Mouse (Mus musculus): Measurements from ENCODE around the gene Wdr38. TPM values are rescaled to one million over a fixed set of nuclear protein-coding genes. Genes with fewer than 3 reads are reported as not detected.

Wdr38 gene
- polyA plus RNA-seq, 1 experiment from 2014 or later = 0.89 TPM

GRCm38 (mm10) chr2:38999910-39000586 lies 2.8 kb downstream of the Wdr38 start:
- Histone ChIP-seq H3K4me1 (peaks cover 60% of the 10 kb centered on the region), H3K27ac (peak overlapping the region; percentile 63), H3K4me2 (no peak overlapping the region), H3K36me3 (peaks cover 49% of the 10 kb centered on the region), H3K9me3 (replicated peaks) (no peaks in the 10 kb centered on the region), H3K4me3 (no peak overlapping the region), H3K27me3 (replicated peaks) (no peaks in the 10 kb centered on the region; the same call in 1 of the 2 replicates), H3K9ac (no peak overlapping the region)
- WGBS (ENCODE audit: insufficient replicate concordance) = 58% methylated on average over 8 of the region's 8 CpGs
- no peak for ATAC-seq

GRCm38 (mm10) chr2:39000587-39000919 lies 3.3 kb downstream of the Wdr38 start:
- whole genome bisulfite sequencing (ENCODE audit: insufficient replicate concordance) = 74% methylated on average over 4 of the region's 4 CpGs

GRCm38 (mm10) chr2:39001866-39002265 lies 4.6 kb downstream of the Wdr38 start:
- Histone ChIP-seq H3K4me3 (peak overlapping the region; percentile 86), H3K27me3 (replicated peaks) (no peaks in the 10 kb centered on the region; the same call in 1 of the 2 replicates), H3K4me2 (peak overlapping the region; percentile 96), H3K27ac (peak overlapping the region; percentile 87), H3K9ac (peak overlapping the region; percentile 57), H3K9me3 (replicated peaks) (no peaks in the 10 kb centered on the region), H3K4me1 (peaks cover 69% of the 10 kb centered on the region), H3K36me3 (peaks cover 49% of the 10 kb centered on the region)
- WGBS (ENCODE audit: insufficient replicate concordance) = 59% methylated on average over 3 of the region's 3 CpGs
- ATAC-seq = no peak

More at GRCm38 (mm10) chr2:39000587-39000919, 3.3 kb downstream of the Wdr38 start:
- H3K4me1 ChIP-seq = peaks cover 60% of the 10 kb centered on the region
- peaks cover 49% of the 10 kb centered on the region for H3K36me3 ChIP-seq
- no peaks in the 10 kb centered on the region; the same call in 1 of the 2 replicates for H3K27me3 ChIP-seq (replicated peaks)
- no peak for ATAC-seq
- no peak overlapping the region for H3K9ac ChIP-seq
- H3K9me3 ChIP-seq (replicated peaks) = no peaks in the 10 kb centered on the region
- H3K4me3 ChIP-seq = no peak overlapping the region
- 0 out of 2 replicates have a peak overlapping the region, but pooled peaks have one; percentile 63 for H3K27ac ChIP-seq
- no peak overlapping the region for H3K4me2 ChIP-seq

GRCm38 (mm10) chr2:39003106-39003505 lies 5.8 kb downstream of the Wdr38 start:
- Histone ChIP-seq H3K27ac (peak overlapping the region; percentile 87), H3K4me1 (peaks cover 67% of the 10 kb centered on the region), H3K9ac (peak overlapping the region; percentile 91), H3K4me2 (peak overlapping the region; percentile 96), H3K9me3 (replicated peaks) (no peaks in the 10 kb centered on the region), H3K27me3 (replicated peaks) (no peaks in the 10 kb centered on the region), H3K36me3 (peaks cover 49% of the 10 kb centered on the region), H3K4me3 (peak overlapping the region; percentile 86)
- ATAC-seq = no peak
- WGBS (ENCODE audit: insufficient replicate concordance) = 20% methylated on average over 8 of the region's 8 CpGs

- peak overlapping the region; percentile 87 for H3K27ac ChIP-seq
- peak overlapping the region; percentile 86 for H3K4me3 ChIP-seq
- H3K4me2 ChIP-seq = peak overlapping the region; percentile 96
- peak overlapping the region; percentile 91 for H3K9ac ChIP-seq
- no peak for ATAC-seq
- H3K9me3 ChIP-seq (replicated peaks) = no peaks in the 10 kb centered on the region
- peaks cover 49% of the 10 kb centered on the region for H3K36me3 ChIP-seq
- 19% methylated on average over 5 of the region's 5 CpGs for WGBS (ENCODE audit: insufficient replicate concordance)
- no peaks in the 10 kb centered on the region for H3K27me3 ChIP-seq (replicated peaks)
- peaks cover 65% of the 10 kb centered on the region for H3K4me1 ChIP-seq
Measured at GRCm38 (mm10) chr2:39003512-39003911, 6.2 kb downstream of the Wdr38 start.

GRCm38 (mm10) chr2:39004372-39004771 lies 7.1 kb downstream of the Wdr38 start:
- WGBS (ENCODE audit: insufficient replicate concordance) = 2% methylated on average over 11 of the region's 11 CpGs
- H3K4me3 ChIP-seq = peak overlapping the region; percentile 86
- H3K27ac ChIP-seq = peak overlapping the region; percentile 87
- peaks cover 49% of the 10 kb centered on the region for H3K36me3 ChIP-seq
- H3K9me3 ChIP-seq (replicated peaks) = no peaks in the 10 kb centered on the region
- peak overlapping the region; percentile 91 for H3K9ac ChIP-seq
- H3K4me1 ChIP-seq = peaks cover 67% of the 10 kb centered on the region
- no peak for ATAC-seq
- H3K4me2 ChIP-seq = peak overlapping the region; percentile 96
- no peaks in the 10 kb centered on the region for H3K27me3 ChIP-seq (replicated peaks)

GRCm38 (mm10) chr2:39004880-39005435 lies 7.7 kb downstream of the Wdr38 start, which contains the start of gene Arpc5l:
Gene Arpc5l, plus strand, starts transcription at chr2:39005348.
- H3K9me3 ChIP-seq (replicated peaks) = no peaks in the 10 kb centered on the region
- H3K4me1 ChIP-seq = peaks cover 66% of the 10 kb centered on the region
- no peaks in the 10 kb centered on the region for H3K27me3 ChIP-seq (replicated peaks)
- H3K4me3 ChIP-seq = peak within 1 kb of the TSS; percentile 86
- H3K36me3 ChIP-seq = peaks cover 43% of the 10 kb centered on the region
- WGBS (ENCODE audit: insufficient replicate concordance) = under 1% methylated on average over 58 of the region's 58 CpGs
- H3K27ac ChIP-seq = peak within 1 kb of the TSS; percentile 87
- peak within 1 kb of the TSS; percentile 91 for H3K9ac ChIP-seq
- peak; percentile 83 for ATAC-seq
- H3K4me2 ChIP-seq = peak within 1 kb of the TSS; percentile 96

GRCm38 (mm10) chr2:39005574-39006079 lies 8.4 kb downstream of the Wdr38 start, which contains the start of gene Rpl35:
Gene Rpl35, minus strand, starts transcription at chr2:39005624.
- Histone ChIP-seq H3K4me1 (peaks cover 70% of the 10 kb centered on the region), H3K4me3 (peak within 1 kb of the TSS; percentile 86)
- 8% methylated on average over 15 of the region's 15 CpGs for WGBS (ENCODE audit: insufficient replicate concordance)

GRCm38 (mm10) chr2:39006149-39006730 lies 9.0 kb downstream of the Wdr38 start:
- Histone ChIP-seq H3K4me2 (peak overlapping the region; percentile 96), H3K27me3 (replicated peaks) (no peaks in the 10 kb centered on the region), H3K4me3 (peak overlapping the region; percentile 94), H3K9ac (no peak overlapping the region; the same call in 1 of the 2 replicates), H3K27ac (peak overlapping the region; percentile 87), H3K36me3 (peaks cover 34% of the 10 kb centered on the region), H3K9me3 (replicated peaks) (no peaks in the 10 kb centered on the region), H3K4me1 (peaks cover 76% of the 10 kb centered on the region)
- no peak for ATAC-seq
- 66% methylated on average over 14 of the region's 14 CpGs for WGBS (ENCODE audit: insufficient replicate concordance)

More at GRCm38 (mm10) chr2:39005574-39006079, 8.4 kb downstream of the Wdr38 start, which contains the start of gene Rpl35:
- Histone ChIP-seq H3K36me3 (peaks cover 37% of the 10 kb centered on the region), H3K4me2 (peak within 1 kb of the TSS; percentile 96), H3K27ac (peak within 1 kb of the TSS; percentile 87), H3K9me3 (replicated peaks) (no peaks in the 10 kb centered on the region), H3K27me3 (replicated peaks) (no peaks in the 10 kb centered on the region), H3K9ac (peak within 1 kb of the TSS; percentile 91)
- ATAC-seq = no peak

- peak; percentile 84 for ATAC-seq
- H3K4me1 ChIP-seq = peaks cover 72% of the 10 kb centered on the region
- H3K4me3 ChIP-seq = peak overlapping the region; percentile 94
- H3K27ac ChIP-seq = peak overlapping the region; percentile 97
- H3K9ac ChIP-seq = peak overlapping the region; percentile 95
- under 1% methylated on average over 44 of the region's 44 CpGs for WGBS (ENCODE audit: insufficient replicate concordance)
- H3K9me3 ChIP-seq (replicated peaks) = no peaks in the 10 kb centered on the region
- H3K36me3 ChIP-seq = peaks cover 32% of the 10 kb centered on the region
- no peaks in the 10 kb centered on the region for H3K27me3 ChIP-seq (replicated peaks)
- peak overlapping the region; percentile 96 for H3K4me2 ChIP-seq
Measured at GRCm38 (mm10) chr2:39007865-39008264, 10.6 kb downstream of the Wdr38 start.

- no peaks in the 10 kb centered on the region for H3K9me3 ChIP-seq (replicated peaks)
- H3K4me2 ChIP-seq = peak overlapping the region; percentile 96
- ATAC-seq = peak; percentile 45
- peaks cover 72% of the 10 kb centered on the region for H3K4me1 ChIP-seq
- H3K9ac ChIP-seq = peak overlapping the region; percentile 95
- under 1% methylated on average over 25 of the region's 25 CpGs for WGBS (ENCODE audit: insufficient replicate concordance)
- H3K36me3 ChIP-seq = peaks cover 32% of the 10 kb centered on the region
- no peaks in the 10 kb centered on the region for H3K27me3 ChIP-seq (replicated peaks)
- peak overlapping the region; percentile 94 for H3K4me3 ChIP-seq
- peak overlapping the region; percentile 97 for H3K27ac ChIP-seq
Measured at GRCm38 (mm10) chr2:39008350-39008851, 11.1 kb downstream of the Wdr38 start.

All from liver, embryonic 12.5 days (tissue).